Mouse (Mus musculus) neural tube, embryonic 13.5 days (tissue): ENCODE data around the gene Slc25a54. TPM values are rescaled to one million over a fixed set of nuclear protein-coding genes. Genes with fewer than 3 reads are reported as not detected.

Experiments
- ATAC-seq: fragments of 200-750 bp; cut with Nextera tagmentation; 2 replicates; pipeline ENCODE4 v1.8.0; 2017; ENCODE audit warnings: low read depth, mild to moderate bottlenecking, moderate TSS enrichment, moderate library complexity
- H3K27ac ChIP-seq: fragments of 300-500 bp; sonication (generic); replicated peaks from 2 replicates; pipeline ENCODE4 v1.5.1; 2015; ENCODE audit warnings: moderate library complexity, mild to moderate bottlenecking, inconsistent platforms
- H3K27me3 ChIP-seq: fragments of 300-500 bp; sonication (generic); 2 replicates; pipeline ENCODE4 v1.6.1; 2015; ENCODE audit warnings: mild to moderate bottlenecking, inconsistent platforms
- H3K36me3 ChIP-seq: fragments of 300-500 bp; sonication (generic); 2 replicates; pipeline ENCODE4 v1.6.1; 2015; ENCODE audit warnings: mild to moderate bottlenecking, inconsistent platforms
- H3K4me1 ChIP-seq: fragments of 300-500 bp; sonication (generic); replicated peaks from 2 replicates; pipeline ENCODE4 v1.6.1; 2015; ENCODE audit warnings: inconsistent platforms
- H3K4me2 ChIP-seq: fragments of 300-500 bp; sonication (generic); 2 replicates; pipeline ENCODE4 v1.6.1; 2015; ENCODE audit warnings: inconsistent platforms, mild to moderate bottlenecking, moderate library complexity
- H3K4me3 ChIP-seq: fragments of 300-500 bp; sonication (generic); 2 replicates; pipeline ENCODE4 v1.5.1; 2015; ENCODE audit warnings: mild to moderate bottlenecking, inconsistent platforms
- H3K9ac ChIP-seq: fragments of 300-500 bp; sonication (generic); 2 replicates; pipeline ENCODE4 v1.6.1; 2015; ENCODE audit warnings: moderate library complexity, mild to moderate bottlenecking, inconsistent platforms
- H3K9me3 ChIP-seq: fragments of 300-500 bp; sonication (generic); 2 replicates; pipeline ENCODE4 v1.6.1; 2016; ENCODE audit warnings: inconsistent platforms
- WGBS: fragments of 180-500 bp; shearing (Covaris S2); methylation state at CpG from one replicate; pipeline ENCODE4 v1.1.7; 2015; 5-methylcytosine and 5-hydroxymethylcytosine counted together
- polyA plus RNA-seq: library from polyadenylated mRNA; unstranded; fragments of >200 nt; fragmentation: Nextera tagmentation; extraction: Ambion mirVana; gene quantifications from 2 replicates; pipeline ENCODE4 v1.2.1, GENCODE M21; 2015

The Slc25a54 gene
- polyA plus RNA-seq, 1 experiment from 2014 or later: not detected

DNA sequence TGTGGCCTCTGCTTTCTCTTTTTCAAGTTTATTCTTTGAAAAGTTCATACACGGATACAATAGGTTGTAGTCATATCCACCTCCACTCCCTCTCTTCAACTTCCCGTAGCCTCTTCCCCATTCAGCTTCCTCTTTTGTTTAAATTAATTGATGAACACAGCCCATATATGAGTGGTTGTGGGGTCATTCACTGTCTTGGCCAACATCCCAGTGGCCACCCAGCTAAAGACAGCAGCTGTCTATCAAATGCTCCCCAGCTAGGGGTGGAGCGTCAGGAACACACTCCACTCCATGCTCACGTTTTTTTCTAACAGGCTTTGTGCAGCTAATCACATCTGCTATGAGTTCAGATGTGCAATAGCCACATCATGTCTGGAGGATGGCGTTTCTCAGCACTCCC is 49.5 kb downstream of the Slc25a54 start:
- no peaks in the 10 kb centered on the region for H3K4me1 ChIP-seq
- 74% methylated on average over 5 of the region's 5 CpGs for WGBS
- no peak overlapping the region for H3K9ac ChIP-seq
- H3K4me3 ChIP-seq: no peak overlapping the region
- ATAC-seq: no peak
- 0 out of 2 replicates have a peak, but pooled peaks cover 9% of the 10 kb centered on the region for H3K9me3 ChIP-seq
- no peak overlapping the region for H3K27ac ChIP-seq
- H3K27me3 ChIP-seq: no peaks in the 10 kb centered on the region
- peaks cover 9% of the 10 kb centered on the region; the same call in 1 of the 2 replicates for H3K36me3 ChIP-seq
- H3K4me2 ChIP-seq: no peak overlapping the region

GRCm38 (mm10) chr3:109132966-109133365 is 52.7 kb downstream of the Slc25a54 start:
- 81% methylated on average over 4 of the region's 4 CpGs for WGBS
- H3K27me3 ChIP-seq: no peaks in the 10 kb centered on the region
- no peaks in the 10 kb centered on the region for H3K4me1 ChIP-seq
- H3K9ac ChIP-seq: no peak overlapping the region
- 0 out of 2 replicates have a peak, but pooled peaks cover 9% of the 10 kb centered on the region for H3K9me3 ChIP-seq
- H3K4me2 ChIP-seq: no peak overlapping the region
- ATAC-seq: no peak
- peaks cover 9% of the 10 kb centered on the region; the same call in 1 of the 2 replicates for H3K36me3 ChIP-seq
- no peak overlapping the region for H3K27ac ChIP-seq
- no peak overlapping the region for H3K4me3 ChIP-seq

GRCm38 (mm10) chr3:109134036-109134435 is 53.8 kb downstream of the Slc25a54 start:
- Histone ChIP-seq H3K4me2 (no peak overlapping the region), H3K27me3 (no peaks in the 10 kb centered on the region), H3K9ac (no peak overlapping the region), H3K4me3 (no peak overlapping the region), H3K27ac (no peak overlapping the region), H3K4me1 (no peaks in the 10 kb centered on the region), H3K36me3 (peaks cover 9% of the 10 kb centered on the region; the same call in 1 of the 2 replicates), H3K9me3 (0 out of 2 replicates have a peak, but pooled peaks cover 9% of the 10 kb centered on the region)
- 93% methylated on average over 15 of the region's 15 CpGs for WGBS
- ATAC-seq: no peak

DNA sequence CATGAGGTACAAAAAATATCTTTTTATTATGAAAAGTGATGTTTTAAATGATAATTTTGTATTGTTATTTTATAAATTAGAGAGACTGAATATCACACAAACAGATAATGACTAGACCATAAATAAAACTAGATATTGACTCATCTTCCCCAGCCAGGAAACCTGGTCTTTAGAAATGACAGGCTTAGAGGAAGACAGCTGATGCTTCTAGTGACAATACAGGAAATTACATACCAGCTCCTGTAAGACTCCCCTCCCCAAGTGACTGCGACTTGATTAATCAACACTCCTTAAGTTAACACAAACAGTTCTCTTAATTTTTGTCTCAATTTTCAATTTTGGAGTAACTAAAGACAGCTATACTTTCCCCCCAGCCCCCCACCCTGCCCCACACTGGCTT is 55.1 kb downstream of the Slc25a54 start:
- H3K4me2 ChIP-seq: no peak overlapping the region
- H3K4me3 ChIP-seq: no peak overlapping the region
- 92% methylated on average over 1 of the region's 1 CpGs for WGBS
- no peak overlapping the region for H3K27ac ChIP-seq
- H3K36me3 ChIP-seq: peaks cover 9% of the 10 kb centered on the region; the same call in 1 of the 2 replicates
- H3K4me1 ChIP-seq: no peaks in the 10 kb centered on the region
- no peak overlapping the region for H3K9ac ChIP-seq
- no peak for ATAC-seq
- H3K27me3 ChIP-seq: no peaks in the 10 kb centered on the region
- H3K9me3 ChIP-seq: 0 out of 2 replicates have a peak, but pooled peaks cover 9% of the 10 kb centered on the region

GRCm38 (mm10) chr3:109152561-109152960 is 72.3 kb downstream of the Slc25a54 start:
- no peak overlapping the region for H3K4me3 ChIP-seq
- H3K36me3 ChIP-seq: 0 out of 2 replicates have a peak, but pooled peaks cover 4% of the 10 kb centered on the region
- no peak for ATAC-seq
- H3K9me3 ChIP-seq: no peaks in the 10 kb centered on the region
- WGBS: 83% methylated on average over 4 of the region's 4 CpGs
- H3K27me3 ChIP-seq: no peaks in the 10 kb centered on the region
- H3K9ac ChIP-seq: no peak overlapping the region
- no peak overlapping the region for H3K27ac ChIP-seq
- no peak overlapping the region for H3K4me2 ChIP-seq
- no peaks in the 10 kb centered on the region for H3K4me1 ChIP-seq

- no peak overlapping the region for H3K4me2 ChIP-seq
- 96% methylated on average over 6 of the region's 6 CpGs for WGBS
- no peaks in the 10 kb centered on the region for H3K4me1 ChIP-seq
- no peaks in the 10 kb centered on the region for H3K27me3 ChIP-seq
- ATAC-seq: no peak
- no peak overlapping the region for H3K9ac ChIP-seq
- H3K4me3 ChIP-seq: no peak overlapping the region
- H3K27ac ChIP-seq: no peak overlapping the region
- H3K36me3 ChIP-seq: 0 out of 2 replicates have a peak, but pooled peaks cover 4% of the 10 kb centered on the region
- no peaks in the 10 kb centered on the region for H3K9me3 ChIP-seq
Observed at GRCm38 (mm10) chr3:109153410-109153809, 73.1 kb downstream of the Slc25a54 start.

GRCm38 (mm10) chr3:109155926-109156669 is 75.8 kb downstream of the Slc25a54 start:
- no peak for ATAC-seq
- Histone ChIP-seq H3K4me3 (no peak overlapping the region), H3K9ac (no peak overlapping the region), H3K36me3 (0 out of 2 replicates have a peak, but pooled peaks cover 4% of the 10 kb centered on the region), H3K9me3 (no peaks in the 10 kb centered on the region), H3K4me2 (no peak overlapping the region), H3K27ac (no peak overlapping the region), H3K27me3 (no peaks in the 10 kb centered on the region), H3K4me1 (no peaks in the 10 kb centered on the region)
- WGBS: 89% methylated on average over 4 of the region's 4 CpGs

GRCm38 (mm10) chr3:109157481-109157880 is 77.2 kb downstream of the Slc25a54 start:
- Histone ChIP-seq H3K9ac (no peak overlapping the region), H3K4me2 (no peak overlapping the region), H3K27me3 (no peaks in the 10 kb centered on the region), H3K9me3 (no peaks in the 10 kb centered on the region), H3K4me3 (no peak overlapping the region), H3K36me3 (0 out of 2 replicates have a peak, but pooled peaks cover 4% of the 10 kb centered on the region), H3K4me1 (no peaks in the 10 kb centered on the region), H3K27ac (no peak overlapping the region)
- ATAC-seq: no peak; the same call in 1 of the 2 replicates
- 64% methylated on average over 3 of the region's 3 CpGs for WGBS

- Histone ChIP-seq H3K4me2 (no peak overlapping the region), H3K36me3 (peaks cover 5% of the 10 kb centered on the region; the same call in 1 of the 2 replicates), H3K9me3 (no peaks in the 10 kb centered on the region), H3K27ac (no peak overlapping the region), H3K4me3 (no peak overlapping the region), H3K9ac (no peak overlapping the region), H3K27me3 (no peaks in the 10 kb centered on the region), H3K4me1 (no peaks in the 10 kb centered on the region)
- ATAC-seq: no peak
- WGBS: 90% methylated on average over 2 of the region's 2 CpGs
Observed at GRCm38 (mm10) chr3:109164088-109164487, 83.8 kb downstream of the Slc25a54 start.

DNA sequence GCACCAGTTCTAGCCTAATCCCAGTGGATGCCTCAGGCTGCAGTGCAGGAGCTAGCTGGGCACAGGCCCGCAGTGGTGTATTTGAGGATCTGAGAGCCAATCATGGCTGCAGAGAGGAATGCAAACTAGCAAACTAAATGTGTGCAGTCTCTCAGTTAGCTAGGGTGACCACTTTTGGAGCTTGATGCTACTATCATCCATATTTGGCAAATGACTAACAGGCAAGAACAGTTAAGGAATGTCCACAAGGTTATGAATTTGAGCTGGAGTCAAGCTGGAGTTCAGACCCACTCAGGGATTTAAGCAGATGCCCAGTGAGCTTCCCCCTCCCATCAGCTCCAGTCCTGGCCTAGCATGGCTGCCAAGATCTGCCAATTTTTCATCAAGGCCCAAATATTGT is 84.4 kb downstream of the Slc25a54 start:
- H3K4me3 ChIP-seq: no peak overlapping the region
- no peak overlapping the region for H3K9ac ChIP-seq
- H3K27me3 ChIP-seq: no peaks in the 10 kb centered on the region
- H3K36me3 ChIP-seq: peaks cover 5% of the 10 kb centered on the region; the same call in 1 of the 2 replicates
- H3K27ac ChIP-seq: no peak overlapping the region
- no peaks in the 10 kb centered on the region for H3K4me1 ChIP-seq
- no peak for ATAC-seq
- no peaks in the 10 kb centered on the region for H3K9me3 ChIP-seq
- no peak overlapping the region for H3K4me2 ChIP-seq
- WGBS: 77% methylated on average over 1 of the region's 1 CpGs

DNA sequence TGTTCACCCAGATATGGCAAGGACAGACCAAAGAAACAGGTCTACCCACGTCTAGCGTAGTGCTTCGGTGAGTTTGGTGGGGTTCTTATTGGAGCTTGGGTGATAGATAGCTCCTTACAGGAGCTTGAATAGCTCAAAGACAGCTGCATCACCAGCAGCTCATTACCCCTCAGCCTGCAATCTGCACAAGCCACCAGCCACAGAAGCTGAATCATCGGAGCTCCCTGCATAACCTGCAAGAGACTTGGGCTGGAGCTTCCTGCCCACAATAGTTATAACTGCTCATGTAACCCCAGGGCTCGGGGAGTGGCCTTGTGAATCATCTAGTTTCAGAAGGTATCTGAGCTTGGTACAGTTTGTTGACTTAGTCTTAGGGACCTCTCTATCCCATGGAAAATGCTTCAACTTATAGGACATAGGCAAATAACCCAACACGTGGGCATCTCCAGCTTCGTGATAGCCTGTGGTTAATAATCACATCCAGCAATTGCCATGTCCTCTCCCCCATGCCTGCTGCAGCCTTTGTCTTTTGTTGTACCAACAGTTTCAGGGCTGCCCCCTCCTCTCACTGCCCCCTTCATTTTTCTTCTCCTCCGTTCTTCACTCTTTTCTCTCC is 85.1 kb downstream of the Slc25a54 start:
- Histone ChIP-seq H3K4me1 (no peaks in the 10 kb centered on the region), H3K27ac (no peak overlapping the region), H3K27me3 (no peaks in the 10 kb centered on the region), H3K9me3 (no peaks in the 10 kb centered on the region), H3K4me3 (no peak overlapping the region), H3K4me2 (no peak overlapping the region), H3K9ac (no peak overlapping the region), H3K36me3 (peaks cover 5% of the 10 kb centered on the region; the same call in 1 of the 2 replicates)
- WGBS: 90% methylated on average over 8 of the region's 8 CpGs
- ATAC-seq: no peak
